Mouse (Mus musculus): ENCODE results near the gene Ror2.

Gene Ror2

DNA sequence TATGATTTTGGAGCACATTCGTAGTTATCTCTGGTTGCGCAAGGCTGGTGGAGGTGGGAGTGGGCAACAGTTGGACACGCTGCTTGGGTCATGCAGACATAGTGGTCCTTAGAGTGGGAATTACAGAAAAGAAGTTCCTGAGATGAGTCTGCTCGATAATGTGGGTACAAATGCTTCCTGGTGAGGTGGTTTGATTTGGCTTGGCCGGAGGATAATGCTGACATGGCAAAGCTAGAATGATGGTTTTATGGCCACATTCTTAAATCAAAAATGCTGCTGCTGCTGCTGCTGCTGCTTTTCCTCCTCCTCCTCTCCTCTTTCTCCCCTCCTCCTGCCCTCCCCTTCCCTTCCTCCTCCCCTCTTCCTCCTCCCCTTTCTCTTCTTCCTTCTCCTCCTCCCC is 24.5 kb upstream of the Ror2 start:
- Histone ChIP-seq H3K4me3 (replicated peaks; ENCODE audit: low read length) (no peak overlapping the region), H3K36me3 (ENCODE audit: insufficient read depth, low read length) (no peaks in the 10 kb centered on the region), H3K4me1 (replicated peaks; ENCODE audit: low read depth, low read length) (peaks cover 14% of the 10 kb centered on the region; the same call in 1 of the 2 replicates), H3K27me3 (ENCODE audit: insufficient read depth, low read length) (peaks cover 28% of the 10 kb centered on the region), H3K9me3 (ENCODE audit: low read length) (no peaks in the 10 kb centered on the region)
- TF ChIP-seq NANOG (IDR thresholded peaks at IDR 0.05; ENCODE audit: borderline replicate concordance, low read length), result no peak
- no peak for TF ChIP-seq CTCF (conservative IDR thresholded peaks at IDR 0.05; ENCODE audit: low read length)
- TF ChIP-seq POU5F1 (IDR thresholded peaks at IDR 0.05; ENCODE audit: borderline replicate concordance, low read length), result no peak

DNA sequence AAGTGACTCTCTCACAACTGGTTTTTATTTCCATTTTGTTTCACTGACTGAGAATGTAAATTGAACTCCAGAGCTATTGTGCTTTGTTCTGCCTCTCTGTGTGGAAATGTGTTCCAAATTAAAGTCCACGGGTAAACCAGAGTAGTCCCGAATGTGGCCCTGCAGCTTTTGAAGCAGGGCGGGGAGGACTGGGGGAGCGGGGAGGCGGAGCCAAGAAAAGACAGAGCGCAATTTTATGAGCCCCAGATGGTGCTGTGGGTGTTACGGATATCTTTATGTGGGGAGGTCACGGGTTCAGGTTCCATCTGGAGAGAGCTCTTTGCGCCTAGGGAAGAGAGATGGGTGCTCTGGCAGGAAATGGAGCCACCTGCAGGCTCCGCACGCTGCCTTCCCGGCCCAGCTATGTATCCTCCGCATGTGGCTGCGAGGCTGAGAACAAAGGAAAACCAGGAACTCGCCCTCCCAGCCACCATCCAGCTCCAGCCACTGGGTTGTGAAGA is 23.8 kb upstream of the Ror2 start:
- TF ChIP-seq POU5F1 (IDR thresholded peaks at IDR 0.05; ENCODE audit: borderline replicate concordance, low read length), result no peak
- TF ChIP-seq NANOG (IDR thresholded peaks at IDR 0.05; ENCODE audit: borderline replicate concordance, low read length), result no peak
- TF ChIP-seq CTCF (conservative IDR thresholded peaks at IDR 0.05; ENCODE audit: low read length), result no peak
- H3K4me3 ChIP-seq (replicated peaks; ENCODE audit: low read length), result peak overlapping the region; percentile 23; the same call in 1 of the 2 replicates
- no peaks in the 10 kb centered on the region for H3K9me3 ChIP-seq (ENCODE audit: low read length)
- peaks cover 14% of the 10 kb centered on the region; the same call in 1 of the 2 replicates for H3K4me1 ChIP-seq (replicated peaks; ENCODE audit: low read depth, low read length)
- H3K27me3 ChIP-seq (ENCODE audit: insufficient read depth, low read length), result peaks cover 28% of the 10 kb centered on the region
- no peaks in the 10 kb centered on the region for H3K36me3 ChIP-seq (ENCODE audit: insufficient read depth, low read length)

DNA sequence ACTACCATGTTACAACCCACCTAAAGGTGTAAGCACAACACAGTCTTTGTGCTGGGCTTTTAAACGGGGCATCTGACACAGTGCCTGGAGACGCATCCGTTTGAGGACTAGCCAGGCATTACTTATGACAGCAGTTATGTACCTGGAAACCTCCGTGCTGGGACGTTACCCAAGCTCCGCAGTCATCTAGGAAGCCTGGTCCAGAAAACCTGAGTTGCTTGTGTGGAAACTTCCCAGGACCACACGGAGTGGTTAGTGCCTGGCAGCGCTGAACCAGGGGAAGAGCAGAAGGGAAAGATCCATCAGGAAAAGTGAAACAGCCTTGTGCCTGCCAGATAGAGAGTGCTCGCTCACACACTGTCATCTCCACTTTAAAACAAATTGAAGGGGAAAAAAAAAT is 23.2 kb upstream of the Ror2 start:
- no peaks in the 10 kb centered on the region for H3K9me3 ChIP-seq (ENCODE audit: low read length)
- H3K36me3 ChIP-seq (ENCODE audit: insufficient read depth, low read length), result no peaks in the 10 kb centered on the region
- no peak for TF ChIP-seq NANOG (IDR thresholded peaks at IDR 0.05; ENCODE audit: borderline replicate concordance, low read length)
- no peak for TF ChIP-seq POU5F1 (IDR thresholded peaks at IDR 0.05; ENCODE audit: borderline replicate concordance, low read length)
- TF ChIP-seq CTCF (conservative IDR thresholded peaks at IDR 0.05; ENCODE audit: low read length), result no peak
- no peak overlapping the region for H3K4me3 ChIP-seq (replicated peaks; ENCODE audit: low read length)
- peaks cover 25% of the 10 kb centered on the region for H3K27me3 ChIP-seq (ENCODE audit: insufficient read depth, low read length)
- peaks cover 14% of the 10 kb centered on the region; the same call in 1 of the 2 replicates for H3K4me1 ChIP-seq (replicated peaks; ENCODE audit: low read depth, low read length)

GRCm38 (mm10) chr13:53306836-53307235 is 20.9 kb upstream of the Ror2 start:
- Histone ChIP-seq H3K9me3 (ENCODE audit: low read length) (no peaks in the 10 kb centered on the region), H3K36me3 (ENCODE audit: insufficient read depth, low read length) (no peaks in the 10 kb centered on the region), H3K27me3 (ENCODE audit: insufficient read depth, low read length) (peaks cover 20% of the 10 kb centered on the region), H3K4me3 (replicated peaks; ENCODE audit: low read length) (no peak overlapping the region), H3K4me1 (replicated peaks; ENCODE audit: low read depth, low read length) (peaks cover 14% of the 10 kb centered on the region; the same call in 1 of the 2 replicates)
- TF ChIP-seq POU5F1 (IDR thresholded peaks at IDR 0.05; ENCODE audit: borderline replicate concordance, low read length), result no peak
- TF ChIP-seq CTCF (conservative IDR thresholded peaks at IDR 0.05; ENCODE audit: low read length), result no peak
- TF ChIP-seq NANOG (IDR thresholded peaks at IDR 0.05; ENCODE audit: borderline replicate concordance, low read length), result no peak

DNA sequence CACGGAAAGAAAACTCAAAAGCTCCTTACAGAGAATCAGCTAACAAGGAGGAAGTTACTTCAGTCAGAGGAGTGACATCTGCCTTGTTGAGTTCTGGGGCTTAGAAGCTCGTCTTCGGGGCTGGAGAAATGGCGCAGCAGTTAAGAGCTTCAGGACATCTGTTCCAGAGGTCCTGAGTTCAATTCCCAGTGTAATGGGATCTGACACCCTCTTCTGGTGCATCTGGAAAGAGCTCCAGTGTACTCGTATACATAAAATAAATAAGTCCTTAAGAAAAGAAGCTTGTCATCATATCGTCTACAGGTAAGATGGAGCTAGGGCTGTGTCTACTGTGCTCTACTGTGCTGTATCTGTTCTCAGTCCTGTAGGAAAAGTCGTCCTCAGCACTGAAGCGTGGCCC is 19.3 kb upstream of the Ror2 start:
- no peaks in the 10 kb centered on the region for H3K9me3 ChIP-seq (ENCODE audit: low read length)
- H3K4me1 ChIP-seq (replicated peaks; ENCODE audit: low read depth, low read length), result peaks cover 13% of the 10 kb centered on the region; the same call in 1 of the 2 replicates
- TF ChIP-seq CTCF (conservative IDR thresholded peaks at IDR 0.05; ENCODE audit: low read length), result peak; percentile 24
- no peak for TF ChIP-seq POU5F1 (IDR thresholded peaks at IDR 0.05; ENCODE audit: borderline replicate concordance, low read length)
- H3K4me3 ChIP-seq (replicated peaks; ENCODE audit: low read length), result no peak overlapping the region
- peaks cover 15% of the 10 kb centered on the region for H3K27me3 ChIP-seq (ENCODE audit: insufficient read depth, low read length)
- no peaks in the 10 kb centered on the region for H3K36me3 ChIP-seq (ENCODE audit: insufficient read depth, low read length)

DNA sequence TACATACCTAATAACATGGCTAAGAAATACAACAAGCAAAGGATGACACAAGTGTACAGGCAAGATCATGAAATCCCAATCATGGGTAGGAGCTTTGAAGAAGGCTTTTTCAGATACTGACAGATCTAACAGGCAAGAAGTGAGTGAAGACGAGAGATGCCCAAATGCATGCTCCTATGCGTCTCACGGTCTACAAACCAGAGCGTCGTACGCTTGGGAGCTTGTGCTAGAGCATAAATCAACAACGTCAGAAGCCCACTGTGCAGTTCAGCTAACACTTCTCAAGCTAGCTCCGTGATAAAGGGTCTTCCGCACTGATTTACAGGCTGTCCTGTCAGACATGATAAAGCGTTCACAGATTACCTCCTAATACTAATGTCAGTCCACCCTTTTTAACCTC is 16.8 kb upstream of the Ror2 start:
- H3K36me3 ChIP-seq (ENCODE audit: insufficient read depth, low read length), result no peaks in the 10 kb centered on the region
- no peaks in the 10 kb centered on the region for H3K4me1 ChIP-seq (replicated peaks; ENCODE audit: low read depth, low read length)
- H3K4me3 ChIP-seq (replicated peaks; ENCODE audit: low read length), result no peak overlapping the region
- no peaks in the 10 kb centered on the region for H3K27me3 ChIP-seq (ENCODE audit: insufficient read depth, low read length)
- TF ChIP-seq POU5F1 (IDR thresholded peaks at IDR 0.05; ENCODE audit: borderline replicate concordance, low read length) (no peak), NANOG (IDR thresholded peaks at IDR 0.05; ENCODE audit: borderline replicate concordance, low read length) (no peak), CTCF (conservative IDR thresholded peaks at IDR 0.05; ENCODE audit: low read length) (no peak)
- peaks cover 12% of the 10 kb centered on the region for H3K9me3 ChIP-seq (ENCODE audit: low read length)

GRCm38 (mm10) chr13:53293065-53293464 is 7.1 kb upstream of the Ror2 start:
- TF ChIP-seq NANOG (IDR thresholded peaks at IDR 0.05; ENCODE audit: borderline replicate concordance, low read length), result no peak
- TF ChIP-seq CTCF (conservative IDR thresholded peaks at IDR 0.05; ENCODE audit: low read length), result no peak
- TF ChIP-seq POU5F1 (IDR thresholded peaks at IDR 0.05; ENCODE audit: borderline replicate concordance, low read length), result no peak

DNA sequence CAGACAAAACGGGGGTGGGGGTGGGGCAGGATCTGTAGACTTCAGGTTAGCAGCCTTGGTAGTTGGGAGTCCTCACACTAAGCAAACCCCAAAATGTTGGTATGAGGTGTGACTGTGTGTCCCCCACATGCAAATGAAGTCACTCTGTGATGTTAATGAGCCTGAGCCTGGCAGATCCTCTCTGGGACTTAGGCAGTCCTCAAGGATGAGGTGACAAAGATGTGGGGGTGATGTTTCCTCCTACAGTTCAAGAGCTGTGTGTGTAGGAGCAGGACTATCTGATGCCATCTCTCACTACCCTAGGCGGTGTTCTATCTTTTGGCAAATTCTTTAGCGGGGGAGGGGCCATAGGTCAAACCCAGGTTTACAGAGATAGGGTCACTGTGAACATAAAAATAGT is 6.3 kb upstream of the Ror2 start:
- Histone ChIP-seq H3K27me3 (ENCODE audit: insufficient read depth, low read length) (peaks cover 33% of the 10 kb centered on the region), H3K36me3 (ENCODE audit: insufficient read depth, low read length) (no peaks in the 10 kb centered on the region), H3K4me3 (replicated peaks; ENCODE audit: low read length) (no peak overlapping the region), H3K4me1 (replicated peaks; ENCODE audit: low read depth, low read length) (peaks cover 8% of the 10 kb centered on the region), H3K9me3 (ENCODE audit: low read length) (peaks cover 6% of the 10 kb centered on the region; the same call in 1 of the 2 replicates)
- no peak for TF ChIP-seq CTCF (conservative IDR thresholded peaks at IDR 0.05; ENCODE audit: low read length)

More at GRCm38 (mm10) chr13:53293065-53293464, 7.1 kb upstream of the Ror2 start:
- Histone ChIP-seq H3K9me3 (ENCODE audit: low read length) (peaks cover 4% of the 10 kb centered on the region; the same call in 1 of the 2 replicates), H3K36me3 (ENCODE audit: insufficient read depth, low read length) (no peaks in the 10 kb centered on the region), H3K4me3 (replicated peaks; ENCODE audit: low read length) (no peak overlapping the region), H3K4me1 (replicated peaks; ENCODE audit: low read depth, low read length) (peaks cover 8% of the 10 kb centered on the region), H3K27me3 (ENCODE audit: insufficient read depth, low read length) (peaks cover 26% of the 10 kb centered on the region)

GRCm38 (mm10) chr13:53285261-53285755 is 616 bp downstream of the Ror2 start:
- Histone ChIP-seq H3K36me3 (ENCODE audit: insufficient read depth, low read length) (no peaks in the 10 kb centered on the region), H3K4me3 (replicated peaks; ENCODE audit: low read length) (peak overlapping the region; percentile 86), H3K4me1 (replicated peaks; ENCODE audit: low read depth, low read length) (peaks cover 29% of the 10 kb centered on the region), H3K9me3 (ENCODE audit: low read length) (peaks cover 6% of the 10 kb centered on the region; the same call in 1 of the 2 replicates), H3K27me3 (ENCODE audit: insufficient read depth, low read length) (peaks cover 74% of the 10 kb centered on the region)
- no peak for TF ChIP-seq NANOG (IDR thresholded peaks at IDR 0.05; ENCODE audit: borderline replicate concordance, low read length)
- no peak for TF ChIP-seq POU5F1 (IDR thresholded peaks at IDR 0.05; ENCODE audit: borderline replicate concordance, low read length)
- no peak for TF ChIP-seq CTCF (conservative IDR thresholded peaks at IDR 0.05; ENCODE audit: low read length)

Data from E14TG2a.4 (cell line).